Mouse (Mus musculus) midbrain, embryonic 13.5 days (tissue): ENCODE measurements at regions not wholly inside any gene's neighbourhood (a gene's known extent, or its start where the extent isn't known, plus 50 kb on each side); places are given as distances from the start of the nearest gene placed in this dataset.

Experiments used
- ATAC-seq: fragments of 200-750 bp; cut with Nextera tagmentation; 2 replicates; pipeline ENCODE4 v1.8.0; 2017; ENCODE audit warnings: mild to moderate bottlenecking, moderate TSS enrichment, moderate library complexity
- H3K27ac ChIP-seq: fragments of 300-500 bp; sonication (generic); 2 replicates; pipeline ENCODE4 v1.5.1; 2015; ENCODE audit warnings: inconsistent platforms, mild to moderate bottlenecking, moderate library complexity
- H3K27me3 ChIP-seq: fragments of 300-500 bp; sonication (generic); 2 replicates; pipeline ENCODE4 v1.6.1; 2015; ENCODE audit warnings: mild to moderate bottlenecking, inconsistent platforms
- H3K36me3 ChIP-seq: fragments of 300-500 bp; sonication (generic); 2 replicates; pipeline ENCODE4 v1.6.1; 2015; ENCODE audit warnings: mild to moderate bottlenecking, inconsistent platforms
- H3K4me1 ChIP-seq: fragments of 300-500 bp; sonication (generic); replicated peaks from 2 replicates; pipeline ENCODE4 v1.6.1; 2015; ENCODE audit warnings: inconsistent platforms
- H3K4me2 ChIP-seq: fragments of 300-500 bp; sonication (generic); replicated peaks from 2 replicates; pipeline ENCODE4 v1.6.1; 2015; ENCODE audit warnings: moderate library complexity, mild to moderate bottlenecking, inconsistent platforms
- H3K4me3 ChIP-seq: fragments of 300-500 bp; sonication (generic); replicated peaks from 2 replicates; pipeline ENCODE4 v1.5.1; 2015; ENCODE audit warnings: mild to moderate bottlenecking, inconsistent platforms
- H3K9ac ChIP-seq: fragments of 300-500 bp; sonication (generic); replicated peaks from 2 replicates; pipeline ENCODE4 v1.6.1; 2015; ENCODE audit warnings: mild to moderate bottlenecking, inconsistent platforms
- H3K9me3 ChIP-seq: fragments of 300-500 bp; sonication (generic); 2 replicates; pipeline ENCODE4 v1.6.1; 2016; ENCODE audit warnings: mild to moderate bottlenecking, inconsistent platforms
- WGBS: fragments of 180-500 bp; shearing (Covaris S2); methylation state at CpG from one replicate; pipeline ENCODE4 v1.1.7; 2015; 5-methylcytosine and 5-hydroxymethylcytosine counted together

DNA sequence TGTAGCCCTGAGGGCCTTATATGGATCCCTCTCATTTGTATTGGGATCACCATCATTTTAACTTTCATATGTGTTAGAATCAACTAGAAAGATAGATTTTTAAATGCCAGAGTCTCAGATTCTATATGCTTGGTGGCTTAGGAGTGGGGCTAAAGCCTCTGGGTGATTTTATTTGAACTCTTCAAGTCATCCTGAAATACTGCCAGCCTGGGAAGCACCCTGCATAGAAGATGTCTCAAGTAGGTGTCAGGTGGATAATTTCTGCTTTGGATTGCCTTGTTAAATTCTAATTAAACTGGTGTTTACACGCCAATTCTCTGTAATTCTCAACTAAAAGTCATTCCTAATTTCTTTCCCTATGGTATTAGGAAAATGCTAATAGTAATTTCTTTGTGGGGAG lies 4154.0 kb downstream of the 9330182O14Rik start:
- Histone ChIP-seq H3K4me2 (no peak overlapping the region), H3K9me3 (no peaks in the 10 kb centered on the region), H3K9ac (no peak overlapping the region), H3K4me3 (no peak overlapping the region), H3K27me3 (no peaks in the 10 kb centered on the region), H3K4me1 (no peaks in the 10 kb centered on the region), H3K27ac (no peak overlapping the region), H3K36me3 (no peaks in the 10 kb centered on the region)
- no peak for ATAC-seq
- 76% methylated on average over 1 of the region's 1 CpGs for WGBS

DNA sequence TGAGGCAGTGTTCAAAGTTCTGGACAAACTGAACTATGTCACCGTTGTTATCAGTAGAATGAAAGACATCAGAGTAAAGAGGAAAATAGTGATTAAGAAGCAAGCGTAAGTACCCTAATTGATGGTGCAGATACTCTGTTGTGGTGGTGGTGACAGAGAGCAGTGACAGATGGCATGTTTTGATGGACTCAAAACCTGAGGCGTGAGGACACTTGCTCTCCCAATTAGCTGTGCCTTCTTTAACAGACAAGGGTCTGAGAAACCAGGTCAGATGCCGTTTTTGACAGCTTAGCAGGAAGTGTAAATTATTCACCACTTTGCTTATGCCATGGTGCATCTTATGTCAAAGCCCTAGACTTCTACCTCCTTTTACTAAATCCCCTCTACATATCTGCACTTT lies 4154.5 kb downstream of the 9330182O14Rik start:
- Histone ChIP-seq H3K27ac (no peak overlapping the region), H3K9ac (no peak overlapping the region), H3K9me3 (no peaks in the 10 kb centered on the region), H3K4me3 (no peak overlapping the region), H3K4me2 (no peak overlapping the region), H3K4me1 (no peaks in the 10 kb centered on the region), H3K27me3 (no peaks in the 10 kb centered on the region), H3K36me3 (no peaks in the 10 kb centered on the region)
- 70% methylated on average over 4 of the region's 4 CpGs for WGBS
- ATAC-seq, result no peak

DNA sequence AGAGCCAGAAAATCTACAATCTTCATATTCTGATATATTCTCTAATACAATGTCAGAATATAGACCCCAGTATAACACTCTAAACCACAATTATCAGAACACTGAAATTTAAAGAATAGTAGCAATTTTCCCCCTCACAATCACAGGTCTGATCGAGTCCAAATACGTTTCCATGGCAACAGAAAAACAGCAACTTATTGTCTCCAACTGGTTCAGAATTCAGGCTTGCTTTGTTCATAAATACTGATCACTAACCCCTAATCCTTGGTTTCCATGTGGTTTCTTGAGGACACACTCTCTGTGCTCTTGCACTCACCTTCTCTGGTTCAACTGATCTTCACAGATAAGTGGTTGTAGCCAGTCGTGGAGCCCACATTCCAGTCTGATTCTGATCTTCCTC lies 4167.3 kb downstream of the 9330182O14Rik start:
- H3K4me3 ChIP-seq, result no peak overlapping the region
- no peak for ATAC-seq
- WGBS, result 55% methylated on average over 3 of the region's 3 CpGs
- no peak overlapping the region for H3K9ac ChIP-seq
- H3K27ac ChIP-seq, result no peak overlapping the region
- no peaks in the 10 kb centered on the region for H3K36me3 ChIP-seq
- H3K4me1 ChIP-seq, result no peaks in the 10 kb centered on the region
- H3K27me3 ChIP-seq, result no peaks in the 10 kb centered on the region
- H3K4me2 ChIP-seq, result no peak overlapping the region
- no peaks in the 10 kb centered on the region for H3K9me3 ChIP-seq

DNA sequence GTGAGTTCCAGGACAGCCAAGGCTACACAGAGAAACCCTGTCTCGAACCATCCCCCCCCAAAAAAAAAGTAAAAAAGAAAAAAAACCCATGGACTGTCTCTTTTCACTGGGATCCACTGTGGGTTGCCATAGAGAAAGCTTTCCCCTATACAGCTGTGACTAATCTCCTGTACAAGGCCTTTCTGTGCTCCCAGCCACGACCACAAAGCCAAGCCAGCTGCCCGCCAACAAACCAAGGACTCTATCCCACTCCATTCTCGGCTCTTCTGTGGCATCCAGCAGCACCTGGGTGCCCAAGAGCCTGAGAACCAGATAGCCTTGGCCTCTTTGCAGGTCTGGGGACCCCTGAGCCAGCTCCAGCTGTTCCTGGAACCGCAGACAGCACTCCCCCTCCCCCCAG lies 4176.7 kb downstream of the 9330182O14Rik start:
- Histone ChIP-seq H3K4me1 (no peaks in the 10 kb centered on the region), H3K9ac (no peak overlapping the region), H3K27me3 (no peaks in the 10 kb centered on the region), H3K36me3 (no peaks in the 10 kb centered on the region), H3K4me3 (no peak overlapping the region), H3K9me3 (no peaks in the 10 kb centered on the region), H3K27ac (no peak overlapping the region), H3K4me2 (no peak overlapping the region)
- WGBS, result 64% methylated on average over 5 of the region's 5 CpGs
- peak; percentile 17; the same call in 1 of the 2 replicates for ATAC-seq

DNA sequence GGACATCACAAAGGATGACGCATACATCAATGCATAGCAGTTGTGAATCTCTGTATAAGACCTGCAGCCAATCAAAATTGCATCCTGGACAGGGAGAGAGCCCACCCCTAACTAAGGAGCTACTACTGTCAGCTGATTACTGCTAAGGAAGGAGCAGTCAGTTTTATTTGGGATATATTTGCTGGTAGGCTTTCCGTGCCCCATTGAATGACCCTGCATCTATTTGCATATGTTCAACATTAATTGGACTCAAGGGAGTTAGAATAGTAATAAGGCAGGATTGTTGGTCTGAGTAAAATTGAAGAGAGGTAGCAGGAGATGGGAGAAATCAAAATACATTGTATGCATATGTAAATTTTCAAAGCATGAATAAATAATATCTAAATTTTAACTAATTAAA lies 4179.1 kb downstream of the 9330182O14Rik start:
- no peaks in the 10 kb centered on the region for H3K9me3 ChIP-seq
- no peak overlapping the region for H3K4me3 ChIP-seq
- 58% methylated on average over 2 of the region's 2 CpGs for WGBS
- no peaks in the 10 kb centered on the region for H3K36me3 ChIP-seq
- no peaks in the 10 kb centered on the region for H3K4me1 ChIP-seq
- no peak overlapping the region for H3K27ac ChIP-seq
- no peak overlapping the region for H3K4me2 ChIP-seq
- peak; percentile 79 for ATAC-seq
- H3K9ac ChIP-seq, result no peak overlapping the region
- H3K27me3 ChIP-seq, result no peaks in the 10 kb centered on the region
